Mouse (Mus musculus): ENCODE data around the gene Gtf2f1. TPM values are rescaled to one million over a fixed set of nuclear protein-coding genes. Genes with fewer than 3 reads are reported as not detected.

Gene Gtf2f1
- total and polyA plus RNA-seq, 2 experiments from 2014 or later, result 22.9 to 30.4 TPM

DNA sequence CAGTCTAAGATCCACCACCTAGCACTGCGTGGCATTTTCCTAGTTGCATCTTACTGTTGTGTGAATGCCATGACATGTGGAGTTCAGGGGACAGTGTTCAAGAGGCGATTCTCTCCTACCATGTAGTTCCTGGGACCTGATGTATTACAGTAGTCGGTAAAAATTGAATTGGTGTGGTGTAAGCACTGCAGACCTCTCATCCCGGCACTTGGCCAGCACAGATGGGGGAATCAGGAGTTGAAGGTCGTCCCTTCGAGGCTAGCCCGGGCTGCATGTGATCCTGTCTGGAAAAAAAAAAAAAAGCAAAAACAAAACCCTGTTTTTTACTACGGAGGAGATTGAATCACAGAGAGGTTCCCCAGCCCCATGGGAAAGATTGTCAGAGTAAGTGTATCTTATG, 16.0 kb downstream of the Gtf2f1 start:
- Histone ChIP-seq H3K36me3 (replicated peaks; ENCODE audit: control insufficient read depth, insufficient read depth, low read length) (peaks cover 49% of the 10 kb centered on the region), H3K27me3 (ENCODE audit: control insufficient read depth, insufficient read depth, low read length) (no peaks in the 10 kb centered on the region), H3K4me1 (ENCODE audit: control insufficient read depth, insufficient read depth) (no peaks in the 10 kb centered on the region; the same call in 1 of the 2 replicates), H3K27ac (ENCODE audit: low read depth) (no peak overlapping the region), H3K4me3 (ENCODE audit: low read depth, low read length) (no peak overlapping the region), H3K4me2 (ENCODE audit: low read depth, low read length) (no peak overlapping the region), H3K9me3 (replicated peaks; ENCODE audit: control insufficient read depth, low read length) (no peaks in the 10 kb centered on the region), H3K9ac (replicated peaks; ENCODE audit: low read depth, low read length) (no peak overlapping the region)
- WGBS, result 82% methylated on average over 8 of the region's 8 CpGs
- no peak for TF ChIP-seq CTCF (IDR thresholded peaks at IDR 0.05; ENCODE audit: low read depth)
- TF ChIP-seq EP300 (IDR thresholded peaks at IDR 0.05; ENCODE audit: low read depth), result no peak
- ATAC-seq (ENCODE audit: insufficient read depth, low read depth) (no peak), DNase-seq (ENCODE audit: low spot score) (no peak)

DNA sequence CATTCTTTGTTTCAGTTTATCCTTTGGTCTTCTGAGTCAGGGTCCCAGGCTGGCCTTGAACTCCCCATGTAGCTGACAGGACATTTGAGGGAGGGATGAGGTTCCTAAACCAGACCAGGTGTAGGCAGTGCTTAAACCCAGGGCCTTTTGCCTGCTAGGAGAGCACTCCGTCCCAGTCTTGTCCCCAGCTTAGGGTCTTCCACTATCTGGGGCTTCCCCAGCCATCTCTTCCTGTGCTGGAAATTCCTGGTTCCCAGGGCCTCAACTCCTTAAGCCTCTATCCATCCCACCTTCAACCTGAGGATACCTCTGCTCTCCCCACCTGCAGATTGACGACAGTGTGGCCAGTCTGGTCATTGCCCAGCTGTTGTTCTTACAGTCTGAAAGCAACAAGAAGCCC, 20.1 kb downstream of the Gtf2f1 start:
- WGBS, result 60% methylated on average over 2 of the region's 2 CpGs
- Histone ChIP-seq H3K9me3 (replicated peaks; ENCODE audit: control insufficient read depth, low read length) (no peaks in the 10 kb centered on the region), H3K36me3 (replicated peaks; ENCODE audit: control insufficient read depth, insufficient read depth, low read length) (peaks cover 38% of the 10 kb centered on the region), H3K4me2 (ENCODE audit: low read depth, low read length) (peak overlapping the region; percentile 93), H3K27me3 (ENCODE audit: control insufficient read depth, insufficient read depth, low read length) (no peaks in the 10 kb centered on the region), H3K4me1 (ENCODE audit: control insufficient read depth, insufficient read depth) (peaks cover 5% of the 10 kb centered on the region), H3K4me3 (ENCODE audit: low read depth, low read length) (peak overlapping the region; percentile 69), H3K27ac (ENCODE audit: low read depth) (no peak overlapping the region), H3K9ac (replicated peaks; ENCODE audit: low read depth, low read length) (peak overlapping the region; percentile 65; the same call in 1 of the 2 replicates)
- ATAC-seq (ENCODE audit: insufficient read depth, low read depth) (no peak), DNase-seq (ENCODE audit: low spot score) (no peak)
- TF ChIP-seq EP300 (IDR thresholded peaks at IDR 0.05; ENCODE audit: low read depth) (no peak), CTCF (IDR thresholded peaks at IDR 0.05; ENCODE audit: low read depth) (no peak)

GRCm38 (mm10) chr17:56990115-56990746, 20.9 kb downstream of the Gtf2f1 start, which contains the start of gene Clpp:
Gene Clpp, plus strand, starts transcription at chr17:56990305.
- peaks cover 31% of the 10 kb centered on the region for H3K36me3 ChIP-seq (replicated peaks; ENCODE audit: control insufficient read depth, insufficient read depth, low read length)
- no peaks in the 10 kb centered on the region for H3K27me3 ChIP-seq (ENCODE audit: control insufficient read depth, insufficient read depth, low read length)
- H3K4me2 ChIP-seq (ENCODE audit: low read depth, low read length), result peak within 1 kb of the TSS; percentile 93
- H3K4me1 ChIP-seq (ENCODE audit: control insufficient read depth, insufficient read depth), result peaks cover 5% of the 10 kb centered on the region
- H3K9me3 ChIP-seq (replicated peaks; ENCODE audit: control insufficient read depth, low read length), result no peaks in the 10 kb centered on the region
- peak within 1 kb of the TSS; percentile 69 for H3K4me3 ChIP-seq (ENCODE audit: low read depth, low read length)
- H3K9ac ChIP-seq (replicated peaks; ENCODE audit: low read depth, low read length), result peak within 1 kb of the TSS; percentile 65
- TF ChIP-seq CTCF (IDR thresholded peaks at IDR 0.05; ENCODE audit: low read depth), result no peak
- no peak for TF ChIP-seq EP300 (IDR thresholded peaks at IDR 0.05; ENCODE audit: low read depth)
- peak; percentile 98 for DNase-seq (ENCODE audit: low spot score)
- ATAC-seq (ENCODE audit: insufficient read depth, low read depth), result peak; percentile 96
- H3K27ac ChIP-seq (ENCODE audit: low read depth), result peak within 1 kb of the TSS; percentile 65
- WGBS, result under 1% methylated on average over 52 of the region's 52 CpGs

GRCm38 (mm10) chr17:56989467-56990114, 21.5 kb downstream of the Gtf2f1 start:
- H3K4me3 ChIP-seq (ENCODE audit: low read depth, low read length), result peak overlapping the region; percentile 69
- peak; percentile 91 for ATAC-seq (ENCODE audit: insufficient read depth, low read depth)
- peak; percentile 89 for DNase-seq (ENCODE audit: low spot score)
- H3K9me3 ChIP-seq (replicated peaks; ENCODE audit: control insufficient read depth, low read length), result no peaks in the 10 kb centered on the region
- peak overlapping the region; percentile 93 for H3K4me2 ChIP-seq (ENCODE audit: low read depth, low read length)
- TF ChIP-seq EP300 (IDR thresholded peaks at IDR 0.05; ENCODE audit: low read depth), result no peak
- no peak for TF ChIP-seq CTCF (IDR thresholded peaks at IDR 0.05; ENCODE audit: low read depth)
- H3K9ac ChIP-seq (replicated peaks; ENCODE audit: low read depth, low read length), result peak overlapping the region; percentile 60
- 3% methylated on average over 25 of the region's 25 CpGs for WGBS
- peaks cover 5% of the 10 kb centered on the region for H3K4me1 ChIP-seq (ENCODE audit: control insufficient read depth, insufficient read depth)
- peak overlapping the region; percentile 65 for H3K27ac ChIP-seq (ENCODE audit: low read depth)
- no peaks in the 10 kb centered on the region for H3K27me3 ChIP-seq (ENCODE audit: control insufficient read depth, insufficient read depth, low read length)
- peaks cover 24% of the 10 kb centered on the region for H3K36me3 ChIP-seq (replicated peaks; ENCODE audit: control insufficient read depth, insufficient read depth, low read length)

DNA sequence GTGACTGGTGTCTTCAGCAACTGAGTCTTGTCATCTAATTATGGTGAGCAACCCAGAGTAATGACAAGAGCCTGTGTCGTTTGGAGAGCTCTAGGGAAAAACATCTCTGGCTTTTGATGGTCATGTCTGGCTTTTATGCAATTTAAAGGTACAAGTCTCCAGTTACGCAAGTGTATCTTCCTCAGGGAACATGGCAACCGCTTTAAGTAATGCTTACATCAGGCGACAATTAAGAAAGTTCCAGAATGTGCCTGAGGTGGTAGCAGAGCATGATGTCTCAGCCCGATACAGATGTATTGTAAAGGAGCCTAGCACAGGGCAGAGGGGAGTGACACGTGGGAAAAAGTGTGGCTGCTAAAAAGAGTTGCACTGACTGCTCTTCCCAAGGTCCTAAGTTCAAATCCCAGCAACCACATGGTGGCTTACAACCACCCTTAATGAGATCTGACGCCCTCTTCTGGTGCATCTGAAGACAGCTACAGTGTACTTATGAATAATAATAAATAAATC, 22.1 kb downstream of the Gtf2f1 start:
- no peak overlapping the region for H3K9ac ChIP-seq (replicated peaks; ENCODE audit: low read depth, low read length)
- TF ChIP-seq CTCF (IDR thresholded peaks at IDR 0.05; ENCODE audit: low read depth) (no peak), EP300 (IDR thresholded peaks at IDR 0.05; ENCODE audit: low read depth) (no peak)
- 70% methylated on average over 7 of the region's 7 CpGs for WGBS

More for the DNA sequence above, 22.1 kb downstream of the Gtf2f1 start:
- Histone ChIP-seq H3K27me3 (ENCODE audit: control insufficient read depth, insufficient read depth, low read length) (no peaks in the 10 kb centered on the region), H3K9me3 (replicated peaks; ENCODE audit: control insufficient read depth, low read length) (no peaks in the 10 kb centered on the region), H3K27ac (ENCODE audit: low read depth) (no peak overlapping the region), H3K4me2 (ENCODE audit: low read depth, low read length) (peak overlapping the region; percentile 93), H3K36me3 (replicated peaks; ENCODE audit: control insufficient read depth, insufficient read depth, low read length) (peaks cover 19% of the 10 kb centered on the region), H3K4me3 (ENCODE audit: low read depth, low read length) (peak overlapping the region; percentile 69; the same call in 1 of the 2 replicates), H3K4me1 (ENCODE audit: control insufficient read depth, insufficient read depth) (peaks cover 5% of the 10 kb centered on the region)
- DNase-seq (ENCODE audit: low spot score) (no peak), ATAC-seq (ENCODE audit: insufficient read depth, low read depth) (no peak)

Data from heart, postnatal 0 days (tissue).